Mouse (Mus musculus) adipocyte (in vitro differentiated cells): ENCODE data around the gene Hs3st3a1.
A peak's percentile ranks its signal among the peaks of the same experiment; 100 is the strongest.

ENCODE experiments used
- DNase-seq: peaks from one replicate; pipeline ENCODE4 v3.0.0-alpha.2; 2016; ENCODE audit warnings: low spot score

The Hs3st3a1 gene

GRCm38 (mm10) chr11:64489587-64490433 lies 54.7 kb downstream of the Hs3st3a1 start:
- DNase-seq = no peak

GRCm38 (mm10) chr11:64494448-64494847 lies 59.3 kb downstream of the Hs3st3a1 start:
- DNase-seq = no peak

- no peak for DNase-seq
Measured at GRCm38 (mm10) chr11:64495935-64496334, 60.8 kb downstream of the Hs3st3a1 start.

- no peak for DNase-seq
Measured at GRCm38 (mm10) chr11:64496677-64497076, 61.5 kb downstream of the Hs3st3a1 start.

GRCm38 (mm10) chr11:64500536-64501112 lies 65.5 kb downstream of the Hs3st3a1 start:
- no peak for DNase-seq

- no peak for DNase-seq
Measured at GRCm38 (mm10) chr11:64503040-64503439, 67.9 kb downstream of the Hs3st3a1 start.

- DNase-seq = no peak
Measured at GRCm38 (mm10) chr11:64505924-64506323, 70.8 kb downstream of the Hs3st3a1 start.

- DNase-seq = no peak
Measured at GRCm38 (mm10) chr11:64507024-64507423, 71.9 kb downstream of the Hs3st3a1 start.

GRCm38 (mm10) chr11:64509106-64509505 lies 74.0 kb downstream of the Hs3st3a1 start:
- no peak for DNase-seq

DNA sequence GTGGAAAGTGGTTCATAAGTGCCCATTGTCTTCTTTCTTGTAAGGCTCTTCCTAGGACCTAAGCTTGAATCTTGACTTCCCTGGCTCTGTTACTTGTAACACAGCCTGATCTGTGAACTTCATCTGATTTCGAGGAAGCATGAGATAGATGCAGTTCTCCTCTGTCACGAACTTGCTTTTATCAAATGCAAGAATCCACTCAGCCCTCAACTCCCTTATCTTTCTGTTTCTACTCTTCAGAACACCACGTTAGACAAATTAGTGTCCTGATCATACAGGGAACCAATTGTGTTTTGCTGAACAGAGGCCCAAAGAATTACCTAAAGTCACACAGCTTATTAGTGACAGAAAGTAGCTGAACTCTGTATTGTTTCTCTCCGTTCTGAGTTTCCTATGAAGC lies 77.2 kb downstream of the Hs3st3a1 start:
- DNase-seq = no peak

DNA sequence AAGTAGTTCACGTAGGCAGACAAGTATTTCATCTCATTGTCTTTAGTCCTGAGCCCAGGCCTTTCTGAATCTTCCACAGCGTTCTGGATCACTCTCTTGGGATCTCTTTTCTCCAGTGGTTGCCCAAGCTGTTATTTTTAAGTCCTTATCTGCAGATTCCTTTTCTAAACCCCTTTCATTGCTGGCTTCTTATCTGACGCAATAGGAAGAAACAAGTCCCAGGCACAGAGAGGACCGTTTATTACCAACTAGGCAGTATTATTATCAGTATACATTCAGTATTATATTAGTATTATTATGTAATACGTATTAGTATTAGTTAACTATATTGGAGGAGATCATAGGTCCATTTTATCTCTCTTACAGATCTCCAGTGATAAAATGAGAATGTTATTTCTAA lies 78.3 kb downstream of the Hs3st3a1 start:
- DNase-seq = no peak

GRCm38 (mm10) chr11:64516712-64517589 lies 81.8 kb downstream of the Hs3st3a1 start:
- no peak for DNase-seq

DNA sequence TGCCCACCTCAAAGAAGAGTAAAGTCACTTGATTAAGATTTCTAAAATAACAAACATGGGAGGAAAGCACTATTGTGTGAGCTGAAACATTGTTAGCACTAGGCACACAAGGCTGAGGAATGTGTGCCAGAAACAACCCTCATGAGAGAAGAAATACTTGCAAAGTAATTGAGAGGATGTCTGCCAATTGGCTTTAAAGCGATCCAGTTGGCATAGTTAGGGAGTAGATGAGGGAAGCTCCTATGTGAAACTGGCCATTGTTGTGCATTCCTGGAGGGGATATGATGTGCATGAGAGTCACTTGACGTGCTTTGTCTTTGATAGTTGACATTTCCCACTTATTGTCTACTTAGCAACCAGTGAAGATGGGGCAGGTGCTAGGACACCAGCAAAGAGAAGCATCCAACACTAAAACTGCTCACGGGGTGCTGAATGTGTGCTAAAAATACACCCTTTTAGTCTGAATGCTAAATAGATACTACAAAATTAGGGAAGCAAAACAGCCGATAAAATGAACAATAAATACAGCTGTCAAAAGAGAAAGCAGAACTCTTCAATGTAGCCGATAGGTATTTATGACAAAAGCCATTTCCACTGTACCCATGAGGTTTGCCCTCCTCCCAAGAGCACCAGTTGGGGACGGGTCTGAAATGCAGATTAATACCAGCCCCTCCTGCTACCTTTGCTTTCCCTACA lies 83.2 kb downstream of the Hs3st3a1 start:
- DNase-seq = peak; percentile 47

- DNase-seq = no peak
Measured at GRCm38 (mm10) chr11:64523993-64524570, 89.0 kb downstream of the Hs3st3a1 start.

- DNase-seq = peak; percentile 5
Measured at GRCm38 (mm10) chr11:64537230-64537629, 102.1 kb downstream of the Hs3st3a1 start.

DNA sequence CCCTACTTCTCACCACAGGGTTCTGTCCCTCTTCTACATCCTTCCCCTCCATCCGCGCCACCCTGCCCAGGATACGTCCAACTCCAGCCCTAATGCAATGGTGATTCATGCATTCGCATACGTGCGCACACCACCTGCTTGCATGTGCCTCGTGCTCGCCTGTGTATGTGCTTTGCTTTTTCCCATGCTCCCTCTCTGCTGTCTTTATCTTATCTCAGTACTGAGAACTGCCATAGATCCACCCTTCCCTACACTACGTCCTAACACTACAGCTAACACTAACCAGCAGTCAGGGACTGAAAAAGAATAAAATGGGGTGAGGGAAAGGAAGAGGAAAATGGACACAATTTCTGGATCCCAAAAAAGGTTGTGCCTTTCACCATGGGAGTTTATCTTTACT lies 106.7 kb downstream of the Hs3st3a1 start:
- DNase-seq = no peak

DNA sequence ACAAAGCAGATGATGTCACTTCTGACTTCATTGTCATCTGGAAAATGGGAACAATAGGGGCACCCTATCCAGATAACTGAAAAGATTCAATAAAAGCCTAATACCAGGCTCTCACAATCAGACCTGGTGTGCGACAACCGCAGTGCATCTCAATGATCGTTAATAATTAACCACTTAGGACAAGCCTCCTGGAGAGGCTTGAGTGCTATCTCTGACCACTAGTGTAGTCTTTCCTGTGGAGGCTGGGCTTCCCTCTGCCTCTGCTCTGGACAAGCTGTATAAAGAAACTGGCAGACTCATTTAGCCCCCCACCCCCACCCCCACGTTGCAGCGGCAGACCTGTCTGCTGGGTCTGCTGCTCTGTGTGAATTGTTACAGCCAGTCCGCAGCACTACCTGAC lies 107.2 kb downstream of the Hs3st3a1 start:
- no peak for DNase-seq

GRCm38 (mm10) chr11:64543181-64543641 lies 108.1 kb downstream of the Hs3st3a1 start:
- DNase-seq = no peak

- DNase-seq = no peak
Measured at GRCm38 (mm10) chr11:64544236-64544635, 109.1 kb downstream of the Hs3st3a1 start.

GRCm38 (mm10) chr11:64549380-64549779 lies 114.2 kb downstream of the Hs3st3a1 start:
- no peak for DNase-seq

- DNase-seq = no peak
Measured at GRCm38 (mm10) chr11:64549955-64550354, 114.8 kb downstream of the Hs3st3a1 start.
